Mouse (Mus musculus): ENCODE measurements around the gene Iffo2. TPM values are rescaled to one million over a fixed set of nuclear protein-coding genes. Genes with fewer than 3 reads are reported as not detected.

Iffo2 gene
- total RNA-seq, 1 experiment from 2014 or later: 11.7 TPM

DNA sequence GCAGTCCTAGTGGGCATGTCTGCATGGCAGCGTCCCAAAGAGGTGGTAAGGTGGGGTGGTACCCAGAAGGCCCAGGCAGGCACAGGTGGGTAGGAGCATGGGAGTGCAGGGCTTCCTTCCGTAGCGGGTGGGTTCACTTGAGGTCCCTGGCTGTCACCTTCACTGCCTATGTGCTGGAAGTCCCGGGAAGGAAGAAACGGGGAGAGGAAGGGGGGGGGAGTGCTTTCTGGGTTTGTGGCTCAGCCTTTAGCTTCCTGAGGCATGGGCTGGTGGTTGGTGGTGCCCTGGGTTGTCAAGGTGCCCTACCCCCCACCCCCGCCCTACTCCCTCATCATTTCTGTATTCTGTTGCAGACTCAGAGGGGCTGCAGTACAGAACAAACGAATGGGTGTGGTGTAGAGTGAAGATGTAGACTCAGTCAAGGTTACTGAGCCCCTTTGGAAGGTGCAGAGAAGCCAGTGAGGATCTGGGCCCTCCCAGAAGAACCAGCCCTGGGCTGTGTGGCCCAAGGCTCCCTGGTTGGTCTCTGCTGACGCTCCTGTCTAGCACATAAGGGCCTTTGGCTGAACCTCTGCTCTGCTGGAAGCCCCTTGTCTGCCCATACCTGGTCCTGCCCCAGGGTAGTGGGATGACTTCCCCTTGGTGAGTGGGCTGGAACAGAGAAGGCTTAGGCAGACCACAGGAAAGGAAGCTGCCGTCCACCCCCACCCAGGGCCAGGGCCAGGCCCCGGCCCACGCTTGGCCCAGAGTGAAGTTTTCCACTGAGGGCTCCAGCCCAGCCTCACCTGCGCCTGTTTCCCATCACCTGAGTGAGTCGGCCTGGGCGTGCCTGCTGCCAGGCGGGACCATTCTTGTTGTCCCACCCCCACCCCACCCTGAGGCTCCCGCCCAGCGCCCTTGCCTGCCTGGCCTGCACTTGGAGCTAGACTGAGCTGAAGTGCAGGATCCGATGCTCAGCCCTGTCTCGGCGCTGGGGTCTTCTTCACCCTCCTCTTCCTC is 67.2 kb downstream of the Iffo2 start:
- ATAC-seq (replicated peaks; ENCODE audit: insufficient number of reproducible peaks, low FRiP score, low TSS enrichment, poor library complexity, severe bottlenecking): no peak

- ATAC-seq (replicated peaks; ENCODE audit: insufficient number of reproducible peaks, low FRiP score, low TSS enrichment, poor library complexity, severe bottlenecking): no peak
These were observed 68.0 kb downstream of the Iffo2 start for GRCm38 (mm10) chr4:139598356-139598755.

- peak; percentile 41; the same call in 1 of the 2 replicates for ATAC-seq (replicated peaks; ENCODE audit: insufficient number of reproducible peaks, low FRiP score, low TSS enrichment, poor library complexity, severe bottlenecking)
These were observed 68.7 kb downstream of the Iffo2 start for GRCm38 (mm10) chr4:139598950-139599518.

DNA sequence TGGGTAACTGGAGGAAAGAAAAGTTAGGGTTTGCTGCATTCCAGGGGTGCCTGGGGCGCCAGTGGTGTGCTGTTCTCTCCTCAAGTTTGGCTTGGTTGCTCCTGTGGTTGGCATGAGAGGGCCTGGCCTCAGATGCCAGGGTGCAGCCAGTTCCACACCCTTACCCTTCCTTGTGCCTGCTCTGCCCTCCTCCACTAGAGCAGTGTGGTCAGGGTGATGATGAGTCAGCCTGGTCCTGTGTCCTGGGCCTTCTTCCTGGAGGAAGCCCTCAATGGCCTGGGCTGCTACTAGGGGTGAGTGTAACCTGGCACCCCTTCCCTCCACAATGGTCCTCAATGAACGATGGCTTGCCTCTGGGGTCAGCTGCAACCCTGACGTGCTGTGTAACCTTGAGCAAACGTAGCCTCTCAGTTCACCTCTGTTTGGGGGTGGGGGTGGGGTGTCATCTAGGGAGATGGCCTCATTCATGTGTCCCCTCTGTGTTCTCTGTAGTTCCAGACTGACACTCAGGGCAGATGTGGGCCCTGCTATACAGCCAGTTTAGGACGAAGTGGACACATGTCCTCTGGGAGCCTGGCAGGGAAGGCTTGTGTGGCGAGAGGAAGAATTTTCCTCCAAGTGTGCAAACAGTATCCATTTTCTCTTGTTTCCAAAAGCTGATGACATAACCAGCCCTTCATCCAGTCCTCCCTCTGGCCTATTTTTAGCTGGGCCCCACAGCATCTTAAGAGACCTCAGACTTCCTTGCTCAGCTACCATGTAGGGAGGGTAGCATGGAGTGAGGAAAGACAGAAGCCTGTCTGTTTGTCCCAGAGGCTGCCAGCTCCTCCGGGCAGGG is 71.4 kb downstream of the Iffo2 start:
- ATAC-seq (replicated peaks; ENCODE audit: insufficient number of reproducible peaks, low FRiP score, low TSS enrichment, poor library complexity, severe bottlenecking): no peak

DNA sequence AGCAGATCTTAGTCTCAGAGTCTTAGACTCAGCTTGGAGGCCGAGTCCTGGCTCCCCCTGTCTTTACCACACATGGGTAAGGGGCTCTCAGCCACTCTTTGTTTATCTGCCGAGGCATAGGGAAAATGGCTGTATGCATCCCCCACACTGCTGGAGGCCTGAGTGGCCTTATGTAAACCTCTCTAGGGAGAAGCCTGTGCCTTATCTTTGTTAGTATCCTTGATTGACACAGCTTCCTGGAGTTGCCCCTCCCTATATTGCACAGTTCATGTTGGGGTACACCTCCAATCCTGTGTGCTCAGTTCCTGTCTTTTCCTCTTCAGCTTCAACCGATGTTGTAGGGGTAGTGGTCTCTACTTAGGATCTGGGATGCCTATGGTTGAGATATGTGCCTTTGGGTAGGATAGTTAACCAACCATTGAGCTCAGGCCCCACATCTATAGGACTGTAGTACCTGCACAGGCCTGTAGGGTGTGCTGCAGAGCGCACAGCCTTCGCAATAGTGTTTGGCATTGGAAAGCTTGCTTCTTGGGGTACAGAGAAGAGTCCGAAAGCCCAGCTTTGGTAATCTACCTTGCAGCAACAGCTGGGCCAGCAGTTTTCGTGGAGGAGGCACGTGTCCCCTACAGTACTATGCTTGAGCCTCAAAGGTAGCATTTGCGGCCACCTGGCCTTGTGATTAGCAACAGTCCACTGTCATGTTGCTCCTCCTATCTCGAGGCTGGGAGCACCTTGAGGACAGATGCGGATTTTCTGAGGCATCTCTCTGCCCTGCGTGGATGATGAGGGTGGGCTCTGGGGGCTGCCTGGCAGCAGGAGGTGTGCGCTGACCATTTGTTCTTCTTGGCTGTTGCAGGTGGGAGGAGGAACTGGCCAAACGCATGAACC is 72.3 kb downstream of the Iffo2 start, which contains the start of gene Gm21969:
Gene Gm21969, plus strand, starts transcription at position 830 of the 888 bp plus-strand sequence.
- ATAC-seq (replicated peaks; ENCODE audit: insufficient number of reproducible peaks, low FRiP score, low TSS enrichment, poor library complexity, severe bottlenecking): peak; percentile 77

DNA sequence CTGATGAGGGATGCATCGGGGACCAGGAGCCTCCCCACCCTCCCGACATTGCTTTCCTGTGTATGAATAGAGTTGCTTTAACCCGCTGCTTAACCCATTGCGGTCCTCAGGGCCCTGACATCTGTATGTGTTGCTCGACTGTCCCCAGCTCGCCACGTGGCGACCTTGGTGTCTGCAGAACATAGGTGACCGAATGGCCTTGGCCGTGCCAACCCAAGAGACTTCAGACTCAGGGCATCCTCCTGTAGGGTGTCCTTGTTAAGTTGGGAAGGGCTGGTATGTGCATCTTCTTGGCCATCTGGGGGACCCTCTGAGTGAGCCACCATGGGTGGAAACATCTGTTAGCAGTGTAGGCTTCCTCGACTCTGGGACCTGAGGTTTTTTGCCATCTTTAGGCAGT is 74.9 kb downstream of the Iffo2 start:
- no peak for ATAC-seq (replicated peaks; ENCODE audit: insufficient number of reproducible peaks, low FRiP score, low TSS enrichment, poor library complexity, severe bottlenecking)

GRCm38 (mm10) chr4:139606732-139607131 is 76.4 kb downstream of the Iffo2 start:
- no peak for ATAC-seq (replicated peaks; ENCODE audit: insufficient number of reproducible peaks, low FRiP score, low TSS enrichment, poor library complexity, severe bottlenecking)

DNA sequence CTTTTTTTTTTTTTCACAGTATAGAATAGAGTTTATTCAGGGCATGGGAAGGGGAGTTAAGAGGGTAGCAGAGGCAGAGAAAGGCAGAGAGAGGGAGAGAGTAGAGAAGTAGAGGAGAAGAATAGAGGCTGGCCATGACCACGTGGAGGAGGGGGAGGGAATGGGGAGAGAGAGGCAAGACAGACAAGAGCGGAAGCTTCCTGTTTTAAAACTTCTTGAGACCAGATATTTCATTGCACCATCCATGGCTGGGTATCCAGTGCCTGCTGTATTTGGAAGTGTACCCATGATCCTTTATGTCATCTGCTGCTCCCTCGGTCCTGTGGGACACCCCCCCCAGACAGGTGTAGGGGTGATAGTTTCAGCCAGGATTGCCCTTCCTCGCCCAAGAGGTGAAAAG is 78.6 kb downstream of the Iffo2 start:
- ATAC-seq (replicated peaks; ENCODE audit: insufficient number of reproducible peaks, low FRiP score, low TSS enrichment, poor library complexity, severe bottlenecking): no peak

DNA sequence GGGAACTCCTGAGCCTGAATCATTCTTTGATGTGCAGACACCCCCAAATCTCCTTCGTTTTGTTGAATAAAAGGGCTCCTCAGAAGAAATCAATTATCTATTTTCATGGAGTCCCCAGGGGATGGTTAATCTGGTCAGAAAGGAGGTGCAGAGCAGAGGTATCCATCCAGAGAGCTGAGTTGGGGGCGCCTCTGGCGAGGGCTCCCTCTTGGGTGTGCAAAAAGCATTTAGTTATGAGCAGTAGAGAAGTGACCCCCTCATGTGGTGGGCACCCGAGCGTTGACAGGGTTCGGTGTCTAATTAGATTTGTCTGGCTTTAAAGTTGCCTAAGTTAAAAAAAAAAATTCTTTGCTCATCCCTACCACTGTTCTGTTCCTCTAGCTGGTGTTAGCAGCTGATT is 80.6 kb downstream of the Iffo2 start:
- no peak for ATAC-seq (replicated peaks; ENCODE audit: insufficient number of reproducible peaks, low FRiP score, low TSS enrichment, poor library complexity, severe bottlenecking)

DNA sequence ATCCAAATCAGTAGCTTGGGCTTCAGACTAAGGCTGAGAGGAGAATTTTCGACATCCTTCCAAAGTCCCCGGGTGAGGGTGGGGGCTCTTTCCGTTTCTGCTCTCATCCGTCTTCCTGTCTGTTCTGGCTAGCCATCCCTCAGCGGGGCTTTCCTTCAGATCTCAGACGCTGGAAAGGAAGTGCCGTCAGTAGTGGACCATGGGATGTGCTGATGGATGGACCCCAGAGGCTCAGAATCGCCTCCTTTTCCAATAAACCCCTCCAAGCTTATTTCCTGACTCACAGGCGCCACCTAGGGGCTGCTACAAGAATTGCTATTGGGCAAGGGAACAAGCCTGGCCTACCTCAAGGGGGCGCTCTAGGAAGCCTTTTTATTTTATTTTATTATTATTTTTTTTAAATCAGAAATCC is 81.2 kb downstream of the Iffo2 start:
- 0 out of 2 replicates have a peak, but pooled peaks have one; percentile 59 for ATAC-seq (replicated peaks; ENCODE audit: insufficient number of reproducible peaks, low FRiP score, low TSS enrichment, poor library complexity, severe bottlenecking)

- no peak for ATAC-seq (replicated peaks; ENCODE audit: insufficient number of reproducible peaks, low FRiP score, low TSS enrichment, poor library complexity, severe bottlenecking)
These were observed 84.3 kb downstream of the Iffo2 start for GRCm38 (mm10) chr4:139614524-139615260.

DNA sequence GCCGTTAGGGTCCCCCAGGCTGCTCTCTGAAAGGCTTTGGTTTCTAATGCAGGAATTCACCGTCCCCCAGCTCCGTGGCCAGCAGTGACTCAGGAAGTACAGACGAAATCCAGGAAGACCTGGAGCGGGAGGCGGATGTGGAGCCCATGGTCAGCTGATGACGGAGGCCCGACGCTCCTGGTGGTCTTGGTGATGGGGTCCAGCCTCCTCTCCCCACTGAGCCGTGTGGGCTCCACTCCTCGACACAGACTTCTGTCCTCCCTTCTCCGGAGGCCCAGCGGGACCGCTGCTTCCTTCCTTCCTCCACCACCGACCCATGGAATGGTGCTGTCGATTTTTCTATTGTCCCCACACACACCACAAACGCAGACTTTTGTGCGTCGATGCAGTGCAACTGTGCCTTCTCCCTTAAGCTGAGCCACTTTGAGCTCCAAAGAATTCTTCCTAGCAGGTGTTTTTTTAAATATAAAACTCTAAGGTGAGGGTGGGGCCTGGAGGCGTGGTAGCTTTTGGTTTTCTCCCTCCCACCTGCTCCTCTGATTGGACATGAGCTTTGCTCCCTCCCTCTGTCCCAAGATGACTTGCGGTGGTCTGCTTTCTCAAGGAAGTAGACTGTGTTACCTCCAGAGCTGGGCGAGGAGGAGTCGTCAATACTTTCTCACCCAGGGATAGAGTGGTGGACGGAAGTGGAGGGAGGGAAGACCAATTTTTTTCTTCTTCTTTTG is 86.1 kb downstream of the Iffo2 start:
- ATAC-seq (replicated peaks; ENCODE audit: insufficient number of reproducible peaks, low FRiP score, low TSS enrichment, poor library complexity, severe bottlenecking): peak; percentile 92

DNA sequence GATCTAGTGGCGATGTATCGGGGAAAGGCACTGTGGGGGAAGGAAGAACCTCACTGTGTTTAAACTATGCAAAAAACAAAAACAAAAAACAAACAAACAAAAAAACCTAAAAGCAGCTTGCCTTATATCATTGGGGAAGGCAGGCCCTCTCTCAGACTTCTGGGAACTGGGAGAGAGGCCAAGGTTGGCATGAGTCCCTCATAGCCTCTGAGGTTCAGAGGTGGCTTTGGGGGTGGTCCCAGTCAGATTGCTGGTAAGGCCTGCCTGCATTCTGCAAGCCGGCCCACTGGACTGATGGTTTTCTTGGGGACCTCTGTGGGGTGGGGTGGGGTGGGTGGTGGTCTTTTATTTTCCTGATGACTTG is 86.6 kb downstream of the Iffo2 start:
- no peak for ATAC-seq (replicated peaks; ENCODE audit: insufficient number of reproducible peaks, low FRiP score, low TSS enrichment, poor library complexity, severe bottlenecking)

- ATAC-seq (replicated peaks; ENCODE audit: insufficient number of reproducible peaks, low FRiP score, low TSS enrichment, poor library complexity, severe bottlenecking): no peak
These were observed 89.4 kb downstream of the Iffo2 start for GRCm38 (mm10) chr4:139619765-139620164.

DNA sequence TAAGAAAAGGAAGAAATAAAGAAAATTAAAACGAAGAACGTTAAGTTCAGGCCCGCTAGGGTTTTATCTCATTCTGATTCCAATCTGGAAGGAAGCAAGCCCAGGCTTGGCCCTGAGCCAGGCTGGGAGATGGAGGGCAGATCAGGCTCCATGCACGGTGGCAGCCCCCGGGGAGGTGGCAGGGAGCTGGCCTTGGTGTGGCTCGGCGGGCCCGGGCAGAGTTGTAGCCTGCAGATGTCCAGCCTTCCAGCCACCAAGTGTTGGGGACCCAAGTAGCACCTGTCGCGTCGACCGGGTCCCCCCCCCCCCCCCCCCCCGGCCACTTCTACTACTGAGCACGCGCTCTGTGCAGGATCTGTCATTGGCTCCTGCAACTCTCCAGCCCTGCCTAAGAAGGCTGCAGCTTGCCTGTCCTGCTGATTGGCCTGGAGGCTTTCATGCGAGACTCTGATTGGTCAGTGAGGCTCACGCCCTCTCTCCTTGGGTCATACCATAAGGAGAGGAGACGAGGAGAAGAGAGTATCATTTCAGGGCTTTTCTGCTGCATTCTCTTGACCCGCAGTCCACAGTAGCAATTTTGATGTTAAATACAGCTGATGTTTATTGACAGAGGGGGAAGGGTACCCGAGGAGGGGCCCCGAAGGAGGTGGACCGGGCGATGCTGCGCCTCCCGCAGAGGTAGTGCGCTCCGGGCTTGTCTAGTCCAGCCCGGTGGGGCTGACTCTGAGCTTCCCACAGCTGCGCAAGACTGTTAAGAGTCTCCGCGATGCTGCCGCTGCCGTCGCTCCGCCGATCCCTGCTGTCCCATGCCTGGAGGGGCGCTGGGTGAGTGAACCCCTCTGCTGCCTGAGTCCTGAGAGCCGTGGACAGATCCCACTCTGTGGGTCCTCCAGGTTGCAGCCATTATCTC is 92.3 kb downstream of the Iffo2 start, which contains the start of gene Aldh4a1:
Gene Aldh4a1, plus strand, starts transcription at position 494 of the 910 bp plus-strand sequence.
- ATAC-seq (replicated peaks; ENCODE audit: insufficient number of reproducible peaks, low FRiP score, low TSS enrichment, poor library complexity, severe bottlenecking): peak; percentile 100

All from monocyte, adult 5-6 weeks (primary cell).